Mouse (Mus musculus): ENCODE data around the gene Gm45062. TPM values are rescaled to one million over a fixed set of nuclear protein-coding genes. Genes with fewer than 3 reads are reported as not detected.

Gm45062 gene
- polyA plus RNA-seq, 1 experiment from 2014 or later, result 14.6 TPM

DNA sequence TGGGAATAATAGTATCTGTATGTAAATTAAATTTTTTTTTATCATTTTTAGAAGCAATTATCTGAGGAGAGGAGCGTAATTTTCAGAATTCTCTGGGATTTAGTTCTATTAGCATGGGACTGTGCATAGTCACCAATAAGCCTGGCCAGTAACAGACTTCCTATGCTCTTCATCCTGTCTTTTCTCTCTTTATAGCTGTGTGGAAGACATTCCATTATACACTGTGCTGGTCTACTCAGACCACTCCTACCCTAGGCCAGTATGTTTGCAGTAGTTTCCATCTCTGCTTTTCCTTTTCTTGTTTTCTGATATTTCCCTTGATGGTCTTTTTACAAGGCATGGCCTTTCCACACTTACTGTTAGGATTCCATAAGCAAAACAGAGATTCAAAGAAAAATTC is 74.1 kb downstream of the Gm45062 start:
- H3K4me2 ChIP-seq (replicated peaks), result no peak overlapping the region
- 94% methylated on average over 1 of the region's 1 CpGs for WGBS
- no peaks in the 10 kb centered on the region for H3K4me1 ChIP-seq
- no peak overlapping the region for H3K4me3 ChIP-seq
- no peak overlapping the region for H3K9ac ChIP-seq
- no peaks in the 10 kb centered on the region for H3K9me3 ChIP-seq (replicated peaks)
- no peaks in the 10 kb centered on the region for H3K27me3 ChIP-seq
- no peak overlapping the region for H3K27ac ChIP-seq
- no peak for ATAC-seq (ENCODE audit: low FRiP score)
- no peaks in the 10 kb centered on the region for H3K36me3 ChIP-seq

DNA sequence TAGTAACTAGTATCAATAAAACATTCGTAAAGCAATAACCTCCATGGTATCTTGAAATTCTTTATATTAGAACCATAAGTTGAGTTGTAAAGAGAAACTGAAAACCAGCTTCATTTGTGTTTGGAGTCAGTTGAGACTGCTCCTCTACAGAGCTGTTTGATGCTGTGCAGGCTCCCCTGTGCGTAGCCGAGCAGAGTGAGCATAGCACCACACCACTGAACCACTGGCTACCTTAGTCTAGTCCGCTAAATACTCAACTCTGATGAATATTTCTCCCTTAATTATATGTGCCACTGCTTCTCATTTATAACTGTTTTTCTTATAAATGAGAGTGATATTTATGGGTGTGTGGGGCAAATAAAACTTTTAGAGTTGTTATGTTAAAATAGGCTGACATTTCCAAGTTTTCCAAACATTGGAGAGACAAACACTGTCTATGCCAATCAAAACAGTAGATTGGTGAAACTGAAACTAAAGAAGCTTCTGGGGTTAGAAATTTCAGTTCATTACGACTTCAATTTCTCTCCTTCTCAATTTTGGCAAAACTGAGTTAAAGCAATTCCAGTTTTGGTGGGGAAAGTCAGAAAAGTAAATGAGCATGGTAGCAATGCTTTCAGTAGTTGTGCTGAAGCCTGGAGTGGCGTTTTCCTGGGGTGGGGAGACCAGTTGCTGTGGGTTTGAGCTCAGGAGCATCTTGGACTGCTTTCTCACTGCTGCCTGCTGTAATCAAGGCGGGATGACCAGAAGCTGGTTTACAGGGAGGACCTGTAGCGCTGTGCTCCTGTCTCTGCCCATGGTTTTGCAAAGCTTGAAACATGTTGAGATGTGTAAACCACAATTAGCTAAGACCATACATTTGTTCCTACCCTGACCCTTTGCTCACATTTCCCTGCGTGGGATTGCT is 77.5 kb downstream of the Gm45062 start:
- no peak overlapping the region for H3K27ac ChIP-seq
- no peaks in the 10 kb centered on the region for H3K27me3 ChIP-seq
- no peak overlapping the region for H3K4me3 ChIP-seq
- H3K36me3 ChIP-seq, result no peaks in the 10 kb centered on the region
- H3K4me1 ChIP-seq, result no peaks in the 10 kb centered on the region
- H3K4me2 ChIP-seq (replicated peaks), result no peak overlapping the region
- WGBS, result 91% methylated on average over 9 of the region's 9 CpGs
- no peaks in the 10 kb centered on the region for H3K9me3 ChIP-seq (replicated peaks)
- ATAC-seq (ENCODE audit: low FRiP score), result no peak
- no peak overlapping the region for H3K9ac ChIP-seq

DNA sequence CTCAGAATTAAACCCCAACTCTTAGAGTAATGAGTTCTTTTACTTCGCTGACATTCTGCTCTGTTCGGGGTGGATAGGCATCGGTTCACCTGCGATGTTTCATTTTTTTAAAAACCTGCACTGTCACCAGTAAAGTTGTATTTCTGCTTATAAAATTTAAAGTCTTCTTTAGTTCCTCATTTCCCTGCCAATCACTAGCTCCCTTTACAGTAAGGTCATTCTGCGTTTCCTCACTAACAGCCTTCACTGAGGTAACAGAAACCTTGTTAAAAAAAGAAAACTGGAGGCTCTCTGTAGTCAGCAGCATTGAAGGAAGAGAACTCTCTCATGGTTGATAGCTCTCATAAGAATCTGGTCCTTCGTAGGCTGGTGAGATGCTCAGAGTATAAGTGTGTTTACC is 80.2 kb downstream of the Gm45062 start:
- no peak overlapping the region for H3K4me3 ChIP-seq
- H3K9ac ChIP-seq, result no peak overlapping the region
- no peak for ATAC-seq (ENCODE audit: low FRiP score)
- H3K4me2 ChIP-seq (replicated peaks), result no peak overlapping the region
- H3K27ac ChIP-seq, result no peak overlapping the region
- no peaks in the 10 kb centered on the region for H3K9me3 ChIP-seq (replicated peaks)
- no peaks in the 10 kb centered on the region for H3K27me3 ChIP-seq
- H3K4me1 ChIP-seq, result no peaks in the 10 kb centered on the region
- no peaks in the 10 kb centered on the region for H3K36me3 ChIP-seq
- 94% methylated on average over 6 of the region's 6 CpGs for WGBS

DNA sequence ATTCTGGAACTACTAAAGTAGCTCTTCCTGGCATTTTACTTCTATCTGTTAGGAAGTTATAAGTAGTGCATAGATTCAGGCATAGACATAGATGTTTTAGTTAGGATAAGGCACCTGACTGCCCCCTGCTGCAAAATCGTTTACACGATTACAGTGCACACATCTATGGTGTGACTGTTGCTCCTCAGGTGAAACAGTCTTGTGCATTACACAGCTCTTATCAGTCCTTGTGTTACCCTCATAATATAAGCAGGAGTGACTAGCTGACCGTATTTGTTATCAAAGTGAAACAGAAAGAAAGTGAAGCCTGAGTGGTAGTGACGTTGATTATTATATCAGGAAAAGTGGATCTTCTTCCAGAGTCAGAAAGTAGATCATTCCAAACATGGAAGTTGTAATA is 84.0 kb downstream of the Gm45062 start:
- Histone ChIP-seq H3K4me1 (no peaks in the 10 kb centered on the region), H3K9ac (no peak overlapping the region), H3K27ac (no peak overlapping the region), H3K36me3 (no peaks in the 10 kb centered on the region), H3K27me3 (no peaks in the 10 kb centered on the region), H3K4me3 (no peak overlapping the region), H3K4me2 (replicated peaks) (no peak overlapping the region), H3K9me3 (replicated peaks) (no peaks in the 10 kb centered on the region)
- WGBS, result 92% methylated on average over 4 of the region's 4 CpGs
- ATAC-seq (ENCODE audit: low FRiP score), result no peak

DNA sequence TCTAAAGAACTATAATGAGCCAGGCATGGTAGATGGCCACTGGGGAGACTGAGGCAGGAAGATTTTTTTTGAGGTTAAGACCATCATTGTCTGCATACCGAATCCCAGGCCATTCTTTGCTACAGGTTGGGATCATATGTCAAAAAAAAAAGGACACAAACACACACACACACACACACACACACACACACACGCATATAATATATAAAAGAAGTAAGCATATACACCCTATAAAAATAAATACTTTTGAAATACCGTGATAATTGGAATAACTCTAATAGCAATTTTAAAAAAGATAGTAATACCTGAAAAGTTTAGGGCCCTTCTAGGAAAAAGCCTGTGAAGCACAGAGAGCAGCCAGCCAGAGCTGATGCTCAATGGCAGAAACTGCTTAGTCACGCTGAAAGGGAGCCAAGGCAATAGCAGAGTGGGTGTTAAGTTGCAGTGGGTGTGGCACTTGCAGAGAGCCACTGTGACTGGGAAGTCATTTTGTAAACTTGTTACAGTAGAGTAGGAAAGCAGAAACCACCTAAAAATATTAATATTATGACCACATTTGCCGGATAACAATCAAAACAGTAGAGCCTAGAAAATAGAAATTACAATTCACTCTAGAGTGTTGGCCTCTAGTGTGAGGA is 86.1 kb downstream of the Gm45062 start:
- no peaks in the 10 kb centered on the region for H3K4me1 ChIP-seq
- H3K4me2 ChIP-seq (replicated peaks), result no peak overlapping the region
- H3K9ac ChIP-seq, result no peak overlapping the region
- no peak overlapping the region for H3K27ac ChIP-seq
- H3K27me3 ChIP-seq, result no peaks in the 10 kb centered on the region
- H3K9me3 ChIP-seq (replicated peaks), result no peaks in the 10 kb centered on the region
- no peak overlapping the region for H3K4me3 ChIP-seq
- no peak for ATAC-seq (ENCODE audit: low FRiP score)
- no peaks in the 10 kb centered on the region for H3K36me3 ChIP-seq
- WGBS, result 79% methylated on average over 5 of the region's 5 CpGs

DNA sequence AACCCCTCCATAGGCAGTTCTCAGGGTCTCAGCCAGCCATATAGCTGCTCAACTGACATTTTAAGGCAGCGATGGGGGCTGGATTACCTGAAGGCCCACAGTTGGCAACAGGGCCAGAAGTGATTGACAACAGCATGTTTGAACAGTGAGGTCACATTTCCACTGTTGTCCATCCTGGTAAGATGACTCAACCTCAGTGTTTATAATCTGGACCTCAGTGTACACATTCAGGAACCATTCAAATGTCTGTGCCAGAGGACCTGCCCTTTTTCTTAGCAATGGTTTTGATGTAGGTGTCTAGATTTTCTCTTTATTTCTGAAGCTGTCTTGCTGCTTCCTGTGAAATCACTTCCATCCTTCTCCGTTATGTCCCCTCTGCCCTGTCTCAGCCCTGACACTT is 87.9 kb downstream of the Gm45062 start:
- H3K27ac ChIP-seq, result no peak overlapping the region
- H3K36me3 ChIP-seq, result no peaks in the 10 kb centered on the region
- H3K4me2 ChIP-seq (replicated peaks), result no peak overlapping the region
- H3K4me1 ChIP-seq, result no peaks in the 10 kb centered on the region
- WGBS, result 84% methylated on average over 2 of the region's 2 CpGs
- no peaks in the 10 kb centered on the region for H3K27me3 ChIP-seq
- ATAC-seq (ENCODE audit: low FRiP score), result no peak
- no peak overlapping the region for H3K4me3 ChIP-seq
- H3K9me3 ChIP-seq (replicated peaks), result no peaks in the 10 kb centered on the region
- H3K9ac ChIP-seq, result no peak overlapping the region

DNA sequence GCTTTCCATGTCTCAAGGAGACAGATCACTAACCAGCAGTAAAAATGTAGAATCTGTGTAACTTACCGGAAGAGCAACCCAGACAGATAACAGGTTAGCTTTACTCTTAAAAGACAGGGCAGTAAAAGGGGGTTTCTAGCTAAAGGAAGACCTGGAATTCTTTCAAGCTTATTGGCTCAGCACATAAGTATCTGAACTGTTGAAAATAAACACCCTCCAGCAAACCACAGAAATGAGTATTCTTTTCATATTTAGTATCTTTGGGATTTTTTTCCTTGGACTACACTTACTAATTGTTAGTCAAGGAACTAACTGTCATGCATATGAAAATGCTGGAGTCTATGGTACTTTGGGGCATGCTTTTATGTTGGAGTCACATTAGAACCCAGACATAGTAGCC is 89.1 kb downstream of the Gm45062 start:
- Histone ChIP-seq H3K27me3 (no peaks in the 10 kb centered on the region), H3K4me1 (peaks cover 12% of the 10 kb centered on the region), H3K4me2 (replicated peaks) (no peak overlapping the region), H3K27ac (no peak overlapping the region), H3K4me3 (no peak overlapping the region), H3K36me3 (no peaks in the 10 kb centered on the region), H3K9ac (no peak overlapping the region), H3K9me3 (replicated peaks) (no peaks in the 10 kb centered on the region)
- ATAC-seq (ENCODE audit: low FRiP score), result no peak
- 97% methylated on average over 1 of the region's 1 CpGs for WGBS

DNA sequence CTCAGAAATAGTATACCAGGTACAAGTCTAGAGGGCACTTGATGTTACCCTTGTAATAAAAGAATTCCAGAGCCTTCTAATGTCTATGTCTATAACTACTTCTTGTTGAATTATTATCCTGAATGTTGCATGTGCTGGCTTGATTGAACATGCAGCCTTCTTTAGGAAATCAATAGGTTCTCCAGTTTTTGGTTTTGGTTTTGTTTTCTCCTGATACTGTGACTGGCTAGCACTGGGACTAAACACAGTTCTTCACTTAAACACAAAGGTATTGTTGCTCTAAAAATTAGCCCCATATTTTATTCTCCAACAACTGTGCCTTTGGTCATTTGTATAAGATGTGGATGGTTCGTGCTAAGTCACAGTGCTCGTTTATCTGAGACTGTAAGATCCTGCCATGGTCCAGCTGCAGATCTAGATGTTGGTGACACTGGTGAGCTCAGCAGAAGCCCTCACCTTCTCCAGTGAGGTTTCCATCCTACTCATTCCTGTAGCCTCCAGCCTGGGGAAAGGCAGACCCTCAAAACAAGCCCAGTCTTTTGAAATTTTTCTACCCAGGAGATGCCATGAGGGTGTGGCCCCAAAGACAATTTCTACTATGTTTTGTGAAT is 89.9 kb downstream of the Gm45062 start:
- WGBS, result 86% methylated on average over 2 of the region's 2 CpGs
- Histone ChIP-seq H3K9ac (no peak overlapping the region), H3K36me3 (no peaks in the 10 kb centered on the region), H3K9me3 (replicated peaks) (no peaks in the 10 kb centered on the region), H3K27ac (no peak overlapping the region), H3K27me3 (no peaks in the 10 kb centered on the region), H3K4me1 (peaks cover 20% of the 10 kb centered on the region), H3K4me2 (replicated peaks) (no peak overlapping the region), H3K4me3 (no peak overlapping the region)
- no peak for ATAC-seq (ENCODE audit: low FRiP score)

DNA sequence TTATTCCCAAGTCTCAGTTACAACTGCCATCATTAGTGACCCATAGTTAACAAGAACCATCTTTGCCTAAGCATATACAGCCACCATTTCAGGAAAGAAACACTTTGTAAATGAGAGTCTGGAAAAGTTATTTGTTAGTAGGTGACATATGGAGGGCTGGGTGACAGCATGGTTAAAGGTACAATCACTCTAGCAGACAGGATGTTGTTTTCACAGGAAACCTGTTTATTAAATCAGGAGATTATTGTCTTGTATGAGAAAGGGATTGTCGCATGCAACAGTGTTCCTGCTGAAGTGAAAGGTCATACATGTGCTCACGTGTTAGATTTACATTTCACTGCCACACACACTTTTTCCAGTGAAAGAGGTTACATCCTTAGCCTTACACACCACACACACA is 92.3 kb downstream of the Gm45062 start:
- H3K4me2 ChIP-seq (replicated peaks), result no peak overlapping the region
- H3K27ac ChIP-seq, result no peak overlapping the region
- H3K4me3 ChIP-seq, result no peak overlapping the region
- ATAC-seq (ENCODE audit: low FRiP score), result no peak
- peaks cover 24% of the 10 kb centered on the region for H3K4me1 ChIP-seq
- no peaks in the 10 kb centered on the region for H3K36me3 ChIP-seq
- H3K27me3 ChIP-seq, result no peaks in the 10 kb centered on the region
- H3K9ac ChIP-seq, result no peak overlapping the region
- H3K9me3 ChIP-seq (replicated peaks), result no peaks in the 10 kb centered on the region
- WGBS, result 82% methylated on average over 2 of the region's 2 CpGs

DNA sequence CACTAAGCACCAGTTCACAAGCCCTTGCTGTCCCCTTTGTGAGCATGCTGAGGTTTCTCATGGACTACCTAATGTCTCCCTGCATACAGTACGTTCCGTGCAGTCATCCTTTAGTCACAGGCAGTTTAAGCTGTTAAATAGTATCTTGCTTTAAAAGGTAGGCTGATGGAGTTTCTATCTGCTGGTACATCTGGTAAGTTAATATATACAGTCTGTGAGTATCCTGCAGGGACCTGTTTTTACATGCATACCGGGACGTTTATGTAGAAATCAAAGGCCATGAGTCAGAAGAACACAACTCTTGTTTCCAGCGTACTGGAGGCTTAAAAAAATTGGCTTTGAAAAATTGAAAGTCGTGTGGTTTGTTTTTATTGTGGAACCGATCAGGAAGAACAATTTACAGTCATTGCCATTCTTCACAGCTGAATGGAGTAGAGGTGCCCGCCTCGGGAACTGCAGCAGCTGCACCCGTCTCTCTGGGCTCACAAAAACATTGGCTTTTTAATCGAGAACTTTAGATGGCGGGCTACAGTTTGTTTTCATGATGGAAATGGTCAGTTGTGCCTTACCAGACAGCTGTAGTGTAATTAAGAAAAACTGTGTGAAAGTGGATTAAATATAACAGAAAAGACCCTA is 93.4 kb downstream of the Gm45062 start:
- Histone ChIP-seq H3K4me2 (replicated peaks) (peak overlapping the region; percentile 30; the same call in 1 of the 2 replicates), H3K36me3 (no peaks in the 10 kb centered on the region), H3K27ac (peak overlapping the region; percentile 50; the same call in 1 of the 2 replicates), H3K9ac (no peak overlapping the region), H3K4me1 (peaks cover 24% of the 10 kb centered on the region), H3K9me3 (replicated peaks) (no peaks in the 10 kb centered on the region), H3K4me3 (no peak overlapping the region), H3K27me3 (no peaks in the 10 kb centered on the region)
- ATAC-seq (ENCODE audit: low FRiP score), result peak; percentile 84
- WGBS, result 27% methylated on average over 12 of the region's 12 CpGs

DNA sequence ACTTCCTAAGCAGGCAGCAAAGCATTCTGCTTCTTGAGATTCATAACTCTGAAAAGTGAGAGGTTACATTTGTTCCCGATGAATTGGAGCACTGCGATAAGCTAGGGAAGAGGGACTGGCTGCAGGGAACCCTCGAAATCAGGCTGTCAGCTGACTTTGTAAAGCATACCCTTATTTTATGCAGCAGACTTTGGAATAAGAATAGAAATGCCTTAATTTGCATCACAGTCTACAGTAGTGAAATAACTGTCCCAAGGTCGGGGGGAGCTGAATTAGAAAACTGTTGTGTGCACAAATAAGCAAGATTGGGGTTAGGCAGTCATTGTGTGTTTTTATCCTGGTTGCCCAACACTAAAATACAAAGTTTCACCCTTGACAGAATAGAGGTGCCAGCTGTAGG is 94.2 kb downstream of the Gm45062 start:
- Histone ChIP-seq H3K36me3 (no peaks in the 10 kb centered on the region), H3K4me1 (peaks cover 24% of the 10 kb centered on the region), H3K9me3 (replicated peaks) (no peaks in the 10 kb centered on the region), H3K4me3 (no peak overlapping the region), H3K9ac (no peak overlapping the region), H3K4me2 (replicated peaks) (no peak overlapping the region), H3K27ac (no peak overlapping the region), H3K27me3 (no peaks in the 10 kb centered on the region)
- WGBS, result 52% methylated on average over 4 of the region's 4 CpGs
- no peak for ATAC-seq (ENCODE audit: low FRiP score)

DNA sequence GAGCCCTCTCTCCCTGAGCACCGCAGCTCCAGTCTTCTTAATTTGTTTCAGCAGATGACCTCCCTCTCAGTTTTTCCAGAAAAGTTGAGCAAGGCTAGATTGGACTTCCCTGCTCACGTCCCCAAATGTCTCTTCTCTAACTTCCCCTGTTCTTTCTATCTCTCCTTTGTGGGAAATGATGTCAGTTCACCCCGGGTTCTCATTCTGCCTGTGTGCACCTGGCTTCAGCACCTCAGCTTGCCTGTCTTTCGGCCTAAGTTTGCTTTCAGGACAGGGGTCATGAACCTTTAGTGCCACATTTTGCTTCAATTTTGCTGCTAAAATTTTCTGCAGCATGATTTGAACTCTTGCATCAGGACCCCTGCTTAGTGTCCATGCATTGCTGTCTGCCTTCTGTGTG is 95.6 kb downstream of the Gm45062 start:
- WGBS, result 90% methylated on average over 4 of the region's 4 CpGs

More for the DNA sequence above, 95.6 kb downstream of the Gm45062 start:
- Histone ChIP-seq H3K27ac (no peak overlapping the region), H3K4me1 (peaks cover 24% of the 10 kb centered on the region), H3K27me3 (no peaks in the 10 kb centered on the region), H3K4me3 (no peak overlapping the region), H3K36me3 (no peaks in the 10 kb centered on the region), H3K4me2 (replicated peaks) (no peak overlapping the region), H3K9ac (no peak overlapping the region), H3K9me3 (replicated peaks) (no peaks in the 10 kb centered on the region)
- no peak for ATAC-seq (ENCODE audit: low FRiP score)

Data from hindbrain, embryonic 12.5 days (tissue).